Mouse (Mus musculus): ENCODE measurements around the gene Inha.

DNA sequence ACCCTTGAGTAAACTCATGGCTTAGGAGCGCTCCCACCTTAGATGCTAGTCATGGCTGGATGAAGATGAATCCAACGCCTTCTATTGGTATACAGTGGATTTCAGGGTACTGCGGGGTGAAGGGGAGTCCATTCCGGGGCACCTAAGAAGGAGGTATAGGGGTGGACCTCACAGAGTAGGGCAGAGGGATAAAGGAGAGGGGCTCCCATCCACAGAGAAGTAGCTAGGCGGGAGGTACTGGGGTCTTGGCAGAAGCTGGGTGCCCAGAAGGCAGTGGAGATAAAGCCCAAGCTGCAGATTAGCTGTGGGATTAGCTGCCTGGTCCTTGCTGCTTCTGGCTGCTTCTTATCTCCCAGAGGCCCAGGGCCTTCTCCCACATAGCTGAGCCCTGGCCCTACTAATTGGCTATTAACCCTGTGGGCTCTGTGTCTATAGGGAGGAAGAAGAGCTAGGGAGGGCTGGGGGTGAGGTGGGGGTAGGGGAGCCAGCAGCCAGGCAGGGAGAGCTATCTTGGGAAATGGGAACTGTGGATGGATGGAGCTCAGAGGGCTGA is 43.1 kb upstream of the Inha start:
- no peak for TF ChIP-seq CTCF (IDR thresholded peaks at IDR 0.05; ENCODE audit: low read depth, low read length)
- TF ChIP-seq POLR2A (IDR thresholded peaks at IDR 0.05; ENCODE audit: extremely low read depth, insufficient read depth, low read length) = no peak

Data from liver, adult 2 months (tissue).